Mouse (Mus musculus) liver, embryonic 14 days (tissue): ENCODE data around the gene Cdkl2. TPM values are rescaled to one million over a fixed set of nuclear protein-coding genes. Genes with fewer than 3 reads are reported as not detected.

Experiments used
- polyA plus RNA-seq: library from polyadenylated mRNA; depleted of rRNA; stranded (reverse); fragments of >200 nt; gene quantifications from 2 replicates; pipeline ENCODE4 v1.2.3, GENCODE M21; 2012; rRNA removed

The Cdkl2 gene
- 0.10 and 0.17 TPM in 2 replicates for polyA plus RNA-seq

GRCm38 (mm10) chr5:92043783-92044182 is at the start of gene Cdkl2:
TSS of gene Cdkl2 (minus strand) at chr5:92043883.

DNA sequence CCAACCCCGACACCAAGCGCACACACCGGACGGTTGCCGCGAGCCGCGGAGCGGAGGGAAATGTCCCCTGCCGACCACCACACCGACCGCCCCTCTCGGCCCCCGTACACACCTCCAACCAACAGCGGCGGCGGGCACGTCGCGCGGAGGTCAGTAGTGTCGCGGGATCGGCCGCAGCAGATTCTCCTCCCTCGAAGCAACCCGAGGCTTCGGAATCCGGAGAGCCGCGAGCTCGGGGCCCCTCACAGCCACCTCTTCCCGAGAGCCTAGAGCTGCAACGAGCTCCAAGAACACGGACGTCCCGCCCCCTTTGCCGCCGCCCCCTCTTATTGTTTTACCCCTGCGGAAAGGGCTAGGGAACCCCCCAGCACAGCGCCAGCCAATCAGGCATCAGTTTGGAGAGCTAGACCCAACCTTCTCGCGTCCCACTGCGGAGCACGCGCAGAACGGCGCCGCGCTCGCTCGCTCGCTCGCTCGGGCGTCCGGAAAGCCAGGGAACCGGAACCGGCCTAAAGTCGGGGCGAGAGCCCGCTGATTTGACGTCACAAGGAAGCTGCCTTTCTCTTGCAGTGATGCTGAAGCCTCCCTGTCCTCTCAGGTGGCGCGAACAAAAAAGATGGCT is 39.8 kb upstream of the Cdkl2 start, which contains the start of gene G3bp2:
G3bp2 (minus strand) TSS at position 303 of the 622 bp plus-strand sequence.

GRCm38 (mm10) chr5:91987236-91987635 is 56.4 kb downstream of the Cdkl2 start, which contains the start of gene Odaph:
TSS of gene Odaph (plus strand) at chr5:91987475.

GRCm38 (mm10) chr5:91962639-91963440 is 80.8 kb downstream of the Cdkl2 start, which contains the start of gene Rchy1:
TSS of gene Rchy1 (minus strand) at chr5:91963068.

Other genes starting within 250 kb of the Cdkl2 start
- 19.4 and 24.7 TPM in 2 replicates for gene Rchy1, start 80.8 kb downstream of the Cdkl2 start, polyA plus RNA-seq
- not detected in 2 replicates for gene Odaph, start 56.4 kb downstream of the Cdkl2 start, polyA plus RNA-seq
- 20.0 and 23.0 TPM in 2 replicates for gene G3bp2, start 39.8 kb upstream of the Cdkl2 start, polyA plus RNA-seq
- gene Uso1, start 94.1 kb upstream of the Cdkl2 start, polyA plus RNA-seq, result 20.3 and 22.1 TPM in 2 replicates
- gene U90926, start 171.5 kb upstream of the Cdkl2 start, polyA plus RNA-seq, result not detected in 2 replicates
- 0.09 and 0.18 TPM in 2 replicates for gene Ppef2, start 212.4 kb upstream of the Cdkl2 start, polyA plus RNA-seq
- gene Naaa, start 234.3 kb upstream of the Cdkl2 start, polyA plus RNA-seq, result 3.7 and 4.9 TPM in 2 replicates